Mouse (Mus musculus): ENCODE measurements at regions not wholly inside any gene's neighbourhood (a gene's known extent, or its start where the extent isn't known, plus 50 kb on each side); places are given as distances from the start of the nearest gene placed in this dataset.

DNA sequence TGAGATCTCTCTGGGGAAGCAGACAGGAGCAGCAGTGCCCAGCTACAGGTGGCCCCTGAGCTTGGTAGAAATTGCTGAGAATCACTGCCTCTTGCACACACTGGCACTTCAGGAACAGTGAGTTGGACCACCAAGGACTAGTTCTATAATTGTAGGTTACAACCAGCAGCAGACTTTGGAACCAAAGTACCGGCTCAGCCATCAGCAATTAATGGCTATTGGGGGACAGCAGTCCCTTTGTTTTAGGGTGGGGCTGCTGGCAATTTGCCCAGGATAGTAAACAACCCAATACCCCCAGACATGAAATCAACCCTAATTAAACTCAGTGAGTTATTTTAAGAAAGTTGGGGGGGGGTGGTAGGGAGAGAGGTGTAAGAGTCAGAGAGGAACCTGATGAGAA lies 190.8 kb upstream of the Nampt start:
- Histone ChIP-seq H3K4me1 (ENCODE audit: insufficient read depth, low read length) (no peaks in the 10 kb centered on the region), H3K27me3 (ENCODE audit: insufficient read depth, low read length) (no peaks in the 10 kb centered on the region), H3K4me3 (ENCODE audit: low read length) (no peak overlapping the region), H3K36me3 (ENCODE audit: insufficient read depth, low read length) (no peaks in the 10 kb centered on the region), H3K4me2 (ENCODE audit: low read depth, low read length) (no peak overlapping the region), H3K9ac (replicated peaks; ENCODE audit: low read length) (no peak overlapping the region), H3K27ac (no peak overlapping the region), H3K9me3 (ENCODE audit: low read length) (no peaks in the 10 kb centered on the region)
- TF ChIP-seq CTCF (IDR thresholded peaks at IDR 0.05; ENCODE audit: low read depth): no peak
- no peak for ATAC-seq
- WGBS: 53% methylated on average over 1 of the region's 1 CpGs
- DNase-seq (ENCODE audit: low spot score): no peak

DNA sequence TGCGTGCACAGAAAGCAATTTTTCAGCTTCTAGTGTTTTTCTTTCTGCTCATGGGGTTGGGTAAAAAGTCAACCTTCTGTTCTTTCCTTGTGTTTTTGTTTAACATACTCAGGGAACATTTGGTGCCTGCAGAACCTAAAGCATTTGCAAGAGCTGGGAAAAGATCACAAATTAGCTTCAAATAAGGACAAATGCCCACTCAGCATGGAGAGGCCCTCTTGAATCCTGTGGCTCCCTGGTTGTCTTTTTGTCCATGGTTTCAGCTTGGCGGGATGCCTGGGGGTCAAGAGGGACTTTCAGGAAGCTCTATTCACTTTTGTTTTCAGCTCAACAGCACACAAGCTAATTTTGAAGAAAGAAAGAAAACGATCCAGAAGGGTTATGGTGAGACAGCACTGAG lies 186.4 kb upstream of the Nampt start:
- DNase-seq (ENCODE audit: low spot score) (peak; percentile 56), ATAC-seq (no peak)
- Histone ChIP-seq H3K4me2 (ENCODE audit: low read depth, low read length) (no peak overlapping the region), H3K4me3 (ENCODE audit: low read length) (no peak overlapping the region), H3K9me3 (ENCODE audit: low read length) (no peaks in the 10 kb centered on the region), H3K27ac (no peak overlapping the region), H3K36me3 (ENCODE audit: insufficient read depth, low read length) (no peaks in the 10 kb centered on the region), H3K4me1 (ENCODE audit: insufficient read depth, low read length) (0 out of 2 replicates have a peak, but pooled peaks cover 3% of the 10 kb centered on the region), H3K27me3 (ENCODE audit: insufficient read depth, low read length) (no peaks in the 10 kb centered on the region), H3K9ac (replicated peaks; ENCODE audit: low read length) (no peak overlapping the region)
- 30% methylated on average over 3 of the region's 3 CpGs for WGBS
- TF ChIP-seq CTCF (IDR thresholded peaks at IDR 0.05; ENCODE audit: low read depth): no peak

DNA sequence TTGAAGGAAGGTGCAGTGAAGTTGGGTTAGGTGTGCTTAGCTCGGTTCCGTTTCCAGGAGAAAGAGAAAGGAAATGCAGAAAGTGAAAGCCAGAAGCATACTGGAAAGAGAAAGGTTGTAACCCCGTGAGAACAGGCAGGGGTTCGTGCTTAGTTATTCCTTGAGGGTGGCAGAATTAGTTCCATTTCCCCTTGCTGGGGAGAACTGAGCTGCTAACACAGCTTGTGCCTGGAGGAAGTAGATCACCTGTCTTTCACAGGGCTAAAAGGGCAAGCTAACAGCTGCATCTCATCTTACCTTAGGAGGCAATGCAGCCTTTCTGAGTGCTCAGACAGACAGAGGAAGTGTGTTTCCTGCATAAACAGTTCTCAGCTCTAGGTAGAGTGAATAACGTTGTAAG lies 184.3 kb upstream of the Nampt start:
- Histone ChIP-seq H3K4me3 (ENCODE audit: low read length) (no peak overlapping the region), H3K27ac (no peak overlapping the region), H3K36me3 (ENCODE audit: insufficient read depth, low read length) (no peaks in the 10 kb centered on the region), H3K4me1 (ENCODE audit: insufficient read depth, low read length) (0 out of 2 replicates have a peak, but pooled peaks cover 5% of the 10 kb centered on the region), H3K4me2 (ENCODE audit: low read depth, low read length) (no peak overlapping the region), H3K9ac (replicated peaks; ENCODE audit: low read length) (no peak overlapping the region), H3K9me3 (ENCODE audit: low read length) (no peaks in the 10 kb centered on the region), H3K27me3 (ENCODE audit: insufficient read depth, low read length) (no peaks in the 10 kb centered on the region)
- ATAC-seq: no peak
- TF ChIP-seq CTCF (IDR thresholded peaks at IDR 0.05; ENCODE audit: low read depth): no peak
- 68% methylated on average over 5 of the region's 5 CpGs for WGBS
- no peak for DNase-seq (ENCODE audit: low spot score)

DNA sequence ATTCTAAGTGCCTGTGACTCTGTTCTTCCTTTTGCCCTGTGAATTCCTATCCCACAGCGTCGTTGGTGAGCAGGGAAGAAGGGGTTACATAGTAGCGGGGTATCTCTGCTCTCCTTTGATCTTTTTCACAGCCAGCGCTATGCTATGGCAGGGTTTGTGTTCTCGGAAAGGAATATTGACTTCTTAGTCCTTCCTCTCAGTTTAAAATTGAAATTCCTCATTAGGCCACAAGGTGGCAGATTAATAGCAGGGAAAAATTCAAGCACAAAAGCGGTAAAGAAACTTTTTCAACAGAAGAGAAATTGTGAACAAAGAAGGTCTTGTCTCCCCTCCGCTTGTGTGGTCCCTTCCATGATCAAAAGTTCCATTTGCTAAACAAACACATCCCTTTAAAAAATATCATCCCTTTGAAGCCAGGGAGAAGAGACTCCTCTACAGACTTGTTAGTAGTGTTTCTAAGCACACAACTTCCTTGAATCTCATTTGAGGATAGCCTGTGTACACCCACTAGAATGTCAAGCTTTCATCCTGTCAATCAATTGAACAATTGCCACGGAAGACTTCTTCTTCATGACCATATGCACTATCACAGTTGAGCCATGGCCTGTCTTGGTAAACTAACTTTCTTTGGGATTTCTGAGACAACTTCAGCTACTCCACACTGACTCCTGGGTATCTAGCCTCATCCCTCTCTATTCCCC lies 181.8 kb upstream of the Nampt start:
- no peak overlapping the region for H3K4me2 ChIP-seq (ENCODE audit: low read depth, low read length)
- H3K4me1 ChIP-seq (ENCODE audit: insufficient read depth, low read length): 0 out of 2 replicates have a peak, but pooled peaks cover 5% of the 10 kb centered on the region
- TF ChIP-seq CTCF (IDR thresholded peaks at IDR 0.05; ENCODE audit: low read depth): peak; percentile 76
- 2% methylated on average over 8 of the region's 8 CpGs for WGBS
- no peak overlapping the region for H3K9ac ChIP-seq (replicated peaks; ENCODE audit: low read length)
- no peaks in the 10 kb centered on the region for H3K9me3 ChIP-seq (ENCODE audit: low read length)
- no peaks in the 10 kb centered on the region for H3K27me3 ChIP-seq (ENCODE audit: insufficient read depth, low read length)
- no peaks in the 10 kb centered on the region for H3K36me3 ChIP-seq (ENCODE audit: insufficient read depth, low read length)
- DNase-seq (ENCODE audit: low spot score) (peak; percentile 88), ATAC-seq (peak; percentile 51)
- no peak overlapping the region for H3K4me3 ChIP-seq (ENCODE audit: low read length)
- no peak overlapping the region for H3K27ac ChIP-seq

DNA sequence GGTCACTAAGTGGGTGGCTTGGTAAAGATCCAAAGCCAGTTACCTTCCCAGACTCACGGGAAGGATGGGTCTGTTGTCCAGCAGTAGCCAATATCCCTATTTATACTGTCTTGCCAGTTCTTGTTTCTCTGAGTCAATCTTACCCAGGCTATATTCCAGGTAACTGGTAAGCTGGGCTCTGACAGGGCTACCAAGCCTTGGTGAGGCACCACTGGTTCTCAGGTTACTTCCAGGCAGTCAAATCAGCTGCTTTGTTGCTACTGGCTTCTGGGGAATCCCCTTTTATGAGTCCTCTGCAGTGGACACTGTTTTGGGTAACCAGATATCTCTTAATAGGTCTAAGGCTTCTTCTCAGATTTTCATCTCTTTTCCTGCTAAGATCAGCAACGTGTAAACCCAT lies 178.8 kb upstream of the Nampt start:
- Histone ChIP-seq H3K9me3 (ENCODE audit: low read length) (no peaks in the 10 kb centered on the region), H3K36me3 (ENCODE audit: insufficient read depth, low read length) (no peaks in the 10 kb centered on the region), H3K4me2 (ENCODE audit: low read depth, low read length) (no peak overlapping the region), H3K27ac (no peak overlapping the region), H3K9ac (replicated peaks; ENCODE audit: low read length) (no peak overlapping the region), H3K4me1 (ENCODE audit: insufficient read depth, low read length) (0 out of 2 replicates have a peak, but pooled peaks cover 5% of the 10 kb centered on the region), H3K27me3 (ENCODE audit: insufficient read depth, low read length) (no peaks in the 10 kb centered on the region), H3K4me3 (ENCODE audit: low read length) (no peak overlapping the region)
- ATAC-seq (no peak), DNase-seq (ENCODE audit: low spot score) (no peak)
- WGBS: 78% methylated on average over 2 of the region's 2 CpGs
- no peak for TF ChIP-seq CTCF (IDR thresholded peaks at IDR 0.05; ENCODE audit: low read depth)

DNA sequence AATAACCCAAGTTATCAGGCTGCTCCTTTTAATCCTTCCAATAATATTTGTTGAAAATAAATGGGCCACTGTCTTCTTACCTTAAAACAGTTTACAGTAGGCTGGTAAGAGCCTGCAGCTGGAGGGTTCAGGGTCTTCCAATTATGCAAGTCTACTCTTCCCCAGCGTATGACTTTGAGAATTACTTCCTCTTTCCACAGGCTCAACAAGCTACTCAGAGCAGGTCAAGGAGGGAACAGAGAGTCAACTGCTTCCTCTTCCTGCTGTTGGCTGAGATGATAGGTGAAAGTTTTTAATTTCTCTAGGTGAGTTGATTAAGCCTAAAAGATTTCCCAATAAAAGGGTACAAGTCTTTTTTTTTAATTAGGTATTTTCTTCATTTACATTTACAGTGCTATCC lies 176.9 kb upstream of the Nampt start:
- H3K36me3 ChIP-seq (ENCODE audit: insufficient read depth, low read length): no peaks in the 10 kb centered on the region
- no peak overlapping the region for H3K27ac ChIP-seq
- DNase-seq (ENCODE audit: low spot score) (no peak), ATAC-seq (no peak)
- H3K27me3 ChIP-seq (ENCODE audit: insufficient read depth, low read length): no peaks in the 10 kb centered on the region
- no peak overlapping the region for H3K4me2 ChIP-seq (ENCODE audit: low read depth, low read length)
- no peak overlapping the region for H3K9ac ChIP-seq (replicated peaks; ENCODE audit: low read length)
- WGBS: 100% methylated on average over 1 of the region's 1 CpGs
- no peak overlapping the region for H3K4me3 ChIP-seq (ENCODE audit: low read length)
- no peak for TF ChIP-seq CTCF (IDR thresholded peaks at IDR 0.05; ENCODE audit: low read depth)
- H3K9me3 ChIP-seq (ENCODE audit: low read length): no peaks in the 10 kb centered on the region
- 0 out of 2 replicates have a peak, but pooled peaks cover 5% of the 10 kb centered on the region for H3K4me1 ChIP-seq (ENCODE audit: insufficient read depth, low read length)

DNA sequence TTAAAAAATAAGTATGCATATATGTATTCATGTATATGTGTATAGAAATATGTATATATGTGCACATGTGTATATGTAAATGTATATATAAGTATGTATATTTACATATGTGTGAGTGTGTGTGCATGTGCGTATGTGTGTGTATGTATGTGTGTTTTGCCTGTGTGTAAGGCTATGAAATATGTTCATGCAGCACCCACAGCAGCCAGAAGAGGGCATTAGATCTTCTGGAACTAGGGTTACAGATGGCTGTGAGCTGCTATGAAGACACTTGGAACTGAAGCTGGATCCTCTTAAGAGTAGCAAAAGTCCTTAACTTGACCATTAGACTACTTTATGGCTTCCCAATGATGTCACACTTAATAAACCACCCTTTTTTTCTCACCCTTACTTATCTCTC lies 166.2 kb upstream of the Nampt start:
- Histone ChIP-seq H3K4me3 (ENCODE audit: low read length) (no peak overlapping the region), H3K27ac (no peak overlapping the region), H3K9ac (replicated peaks; ENCODE audit: low read length) (no peak overlapping the region), H3K36me3 (ENCODE audit: insufficient read depth, low read length) (no peaks in the 10 kb centered on the region), H3K4me1 (ENCODE audit: insufficient read depth, low read length) (no peaks in the 10 kb centered on the region), H3K4me2 (ENCODE audit: low read depth, low read length) (no peak overlapping the region), H3K27me3 (ENCODE audit: insufficient read depth, low read length) (no peaks in the 10 kb centered on the region), H3K9me3 (ENCODE audit: low read length) (no peaks in the 10 kb centered on the region)
- DNase-seq (ENCODE audit: low spot score) (no peak), ATAC-seq (no peak)
- TF ChIP-seq CTCF (IDR thresholded peaks at IDR 0.05; ENCODE audit: low read depth): peak; percentile 14; the same call in 1 of the 2 replicates
- 95% methylated on average over 1 of the region's 1 CpGs for WGBS

All from hindbrain, postnatal 0 days (tissue).